Mouse (Mus musculus) C2C12 (cell line): ENCODE data around the gene Hdac7.

Source experiments
- CEBPB ChIP-seq: IDR thresholded peaks from one replicate; pipeline ENCODE4 v1.6.1; 2011; ENCODE audit warnings: low read depth, mild to moderate bottlenecking, control low read depth, moderate library complexity
- CTCF ChIP-seq: IDR thresholded peaks from one replicate; pipeline ENCODE4 v1.5.1; 2011; ENCODE audit not compliant: control insufficient read depth, insufficient read depth, insufficient read length

DNA sequence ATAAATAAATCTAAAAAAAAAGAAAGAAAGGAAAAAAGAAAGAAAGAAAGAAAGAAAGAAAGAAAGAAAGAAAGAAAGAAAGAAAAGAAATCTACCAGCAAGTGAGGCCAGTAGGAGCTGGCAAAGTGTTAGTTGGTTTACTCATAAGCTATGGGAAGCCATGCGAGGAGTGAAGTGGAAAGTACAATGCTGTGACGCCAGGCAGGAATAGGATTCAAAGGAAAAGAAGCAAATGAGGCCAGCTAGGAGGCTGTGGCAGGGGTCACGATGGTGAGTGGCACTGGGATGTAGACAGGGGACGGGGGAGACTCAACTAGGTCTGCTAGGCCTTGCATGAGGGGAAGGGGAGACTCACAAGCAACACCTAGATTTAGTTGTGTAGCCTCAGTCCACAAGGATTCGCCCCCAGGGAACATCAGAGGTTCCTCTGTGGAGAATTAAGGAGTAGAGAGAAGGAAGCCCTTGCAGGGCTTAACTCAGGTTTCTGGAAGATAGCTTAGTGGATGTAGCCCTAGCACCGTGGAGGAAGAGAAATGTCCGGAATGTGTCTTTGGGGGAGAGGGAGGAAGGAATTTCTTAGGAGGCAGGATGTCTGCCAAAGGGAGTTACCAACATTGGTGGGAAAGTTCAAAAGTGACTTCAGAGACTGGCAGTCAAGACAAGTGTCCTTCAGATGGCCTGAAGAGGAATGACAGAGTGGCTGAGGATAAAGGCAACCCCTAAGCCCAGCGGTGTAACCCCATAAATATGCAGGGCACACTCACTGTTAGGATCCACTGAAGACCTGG lies 65.8 kb downstream of the Hdac7 start, which contains the start of gene Slc48a1:
- TF ChIP-seq CTCF, result no peak
- TF ChIP-seq CEBPB, result no peak
